Mouse (Mus musculus) spleen, postnatal 14 days (tissue): Measurements from ENCODE around the gene Fgfrl1.

ENCODE experiments used
- DNase-seq, 2 experiments: peaks; one replicate each; pipeline ENCODE4 v3.0.0; 2021 to 2022; ENCODE audit warnings: low spot score in 2 of 2

Fgfrl1 gene

GRCm38 (mm10) chr5:108700346-108700745 is 8.2 kb downstream of the Fgfrl1 start:
- DNase-seq, result no peak

GRCm38 (mm10) chr5:108701341-108702021 is 9.3 kb downstream of the Fgfrl1 start:
- no peak for DNase-seq

- no peak for DNase-seq
These were observed 11.8 kb downstream of the Fgfrl1 start for GRCm38 (mm10) chr5:108703754-108704626.

- DNase-seq, result no peak
These were observed 15.6 kb downstream of the Fgfrl1 start for GRCm38 (mm10) chr5:108707758-108708157.

GRCm38 (mm10) chr5:108708419-108708818 is 16.2 kb downstream of the Fgfrl1 start:
- no peak for DNase-seq

GRCm38 (mm10) chr5:108708981-108709731 is 17.0 kb downstream of the Fgfrl1 start:
- DNase-seq, result no peak

GRCm38 (mm10) chr5:108711968-108712367 is 19.8 kb downstream of the Fgfrl1 start:
- DNase-seq, result no peak

- DNase-seq, result no peak
These were observed 20.9 kb downstream of the Fgfrl1 start for GRCm38 (mm10) chr5:108713096-108713495.

- DNase-seq, result no peak
These were observed 21.5 kb downstream of the Fgfrl1 start for GRCm38 (mm10) chr5:108713691-108714090.

- DNase-seq, result no peak
These were observed 22.0 kb downstream of the Fgfrl1 start for GRCm38 (mm10) chr5:108714149-108714548.

GRCm38 (mm10) chr5:108715974-108716373 is 23.8 kb downstream of the Fgfrl1 start:
- no peak for DNase-seq

GRCm38 (mm10) chr5:108718051-108718450 is 25.9 kb downstream of the Fgfrl1 start:
- no peak for DNase-seq

GRCm38 (mm10) chr5:108719761-108720160 is 27.6 kb downstream of the Fgfrl1 start:
- no peak for DNase-seq

GRCm38 (mm10) chr5:108724006-108724405 is 31.8 kb downstream of the Fgfrl1 start:
- no peak for DNase-seq

GRCm38 (mm10) chr5:108726557-108727248 is 34.5 kb downstream of the Fgfrl1 start:
- peak in 1 of 2 experiments; percentile 41 for DNase-seq

- DNase-seq, result no peak
These were observed 35.2 kb downstream of the Fgfrl1 start for GRCm38 (mm10) chr5:108727425-108727824.

- DNase-seq, result no peak
These were observed 49.7 kb downstream of the Fgfrl1 start for GRCm38 (mm10) chr5:108741844-108742243.

- DNase-seq, result no peak
These were observed 50.4 kb downstream of the Fgfrl1 start for GRCm38 (mm10) chr5:108742596-108742995.

GRCm38 (mm10) chr5:108743856-108744255 is 51.7 kb downstream of the Fgfrl1 start:
- no peak for DNase-seq

GRCm38 (mm10) chr5:108744629-108745028 is 52.4 kb downstream of the Fgfrl1 start:
- no peak for DNase-seq

GRCm38 (mm10) chr5:108750328-108751210 is 58.4 kb downstream of the Fgfrl1 start:
- DNase-seq, result no peak
